Mouse (Mus musculus) 416B (cell line): ENCODE data around the gene Arel1.

Source experiments
- DNase-seq: peaks from one replicate; pipeline ENCODE4 v3.0.0; 2011; ENCODE audit warnings: low read depth

Arel1 gene

DNA sequence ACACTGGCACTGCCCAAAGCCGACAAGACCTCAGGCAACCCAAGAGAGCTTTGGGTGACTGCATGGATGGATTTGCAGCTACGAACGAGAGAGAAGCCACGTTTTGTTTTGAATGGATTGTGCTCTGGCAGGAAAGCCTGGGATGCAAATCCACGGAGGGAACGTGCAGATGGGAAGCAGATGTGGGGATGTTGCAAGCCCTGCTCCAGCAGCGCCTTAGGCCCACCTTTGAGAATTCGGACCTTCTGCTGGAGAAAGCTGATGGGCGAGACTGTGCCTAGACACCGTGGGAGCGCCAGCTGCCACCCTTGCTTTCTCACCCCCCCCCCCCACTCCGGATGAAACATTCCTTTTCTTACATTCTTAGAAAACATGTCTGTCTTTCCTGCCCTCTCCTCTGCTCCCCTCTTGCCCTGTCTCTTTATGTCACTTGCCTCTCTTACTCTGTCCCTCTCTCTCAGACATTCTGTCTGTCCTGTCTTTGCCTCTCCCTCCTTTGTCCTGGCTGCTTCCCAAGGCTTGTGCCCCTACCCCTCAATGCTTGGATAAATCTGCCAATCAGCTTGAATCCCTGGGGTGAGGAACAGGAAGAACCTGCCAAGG is 63.6 kb downstream of the Arel1 start:
- DNase-seq: no peak

DNA sequence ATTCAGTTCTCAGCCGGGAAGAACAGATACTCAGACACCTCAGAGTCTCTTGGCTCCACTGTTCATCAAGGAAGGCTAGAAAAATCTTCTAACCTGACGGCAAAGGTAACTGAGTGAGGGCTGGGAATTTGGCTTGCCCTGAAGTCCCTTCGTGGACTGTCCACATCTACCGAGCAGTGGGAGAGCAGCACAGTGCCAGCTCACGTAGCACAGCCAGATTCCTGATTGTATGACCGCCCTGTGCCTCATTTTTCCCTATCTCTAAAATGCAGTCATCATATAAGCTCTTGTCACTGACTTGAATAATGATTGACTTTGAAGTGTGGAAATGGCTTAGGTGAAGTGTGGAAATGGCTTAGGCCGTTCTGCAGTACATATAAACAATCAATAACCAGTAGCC is 66.3 kb downstream of the Arel1 start:
- DNase-seq: no peak

DNA sequence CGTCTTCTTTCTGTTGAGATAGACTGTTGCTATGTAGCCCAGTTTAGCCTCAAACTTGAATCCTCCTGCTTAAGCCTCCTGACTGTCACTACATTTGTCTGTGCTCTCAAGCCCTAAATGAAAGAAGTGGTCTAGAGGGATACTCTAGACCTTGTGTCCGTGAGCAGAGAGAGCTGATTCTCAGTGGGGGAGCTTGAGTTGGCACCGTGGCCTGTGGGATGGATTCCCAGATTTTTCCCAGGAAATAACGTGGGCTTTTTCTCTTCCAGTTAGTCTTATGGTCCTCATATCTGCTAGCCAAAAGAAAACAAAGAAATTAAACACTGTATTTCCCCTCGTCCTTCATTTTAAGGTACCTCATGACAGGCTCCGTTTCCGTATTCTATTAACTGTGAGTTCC is 70.4 kb downstream of the Arel1 start:
- no peak for DNase-seq

DNA sequence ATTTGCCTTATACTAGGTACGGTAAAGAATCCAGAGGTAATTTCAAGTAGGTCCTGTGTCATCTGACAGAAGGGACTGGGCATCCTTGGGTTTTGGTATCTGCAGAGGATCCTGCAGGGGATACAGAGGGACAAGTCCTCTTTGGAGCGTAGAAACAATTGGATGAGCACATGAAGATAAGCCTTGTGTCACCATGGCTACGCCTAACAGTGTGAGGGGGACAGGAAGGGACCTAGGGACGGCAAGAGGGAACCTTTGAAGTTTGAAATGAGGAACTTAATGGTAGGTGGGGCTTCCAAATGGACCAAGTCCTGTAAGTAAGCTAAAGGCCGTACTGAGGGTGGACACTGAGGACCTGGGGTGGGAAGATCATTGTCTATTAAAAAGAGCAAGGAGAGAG is 73.4 kb downstream of the Arel1 start:
- DNase-seq: no peak

DNA sequence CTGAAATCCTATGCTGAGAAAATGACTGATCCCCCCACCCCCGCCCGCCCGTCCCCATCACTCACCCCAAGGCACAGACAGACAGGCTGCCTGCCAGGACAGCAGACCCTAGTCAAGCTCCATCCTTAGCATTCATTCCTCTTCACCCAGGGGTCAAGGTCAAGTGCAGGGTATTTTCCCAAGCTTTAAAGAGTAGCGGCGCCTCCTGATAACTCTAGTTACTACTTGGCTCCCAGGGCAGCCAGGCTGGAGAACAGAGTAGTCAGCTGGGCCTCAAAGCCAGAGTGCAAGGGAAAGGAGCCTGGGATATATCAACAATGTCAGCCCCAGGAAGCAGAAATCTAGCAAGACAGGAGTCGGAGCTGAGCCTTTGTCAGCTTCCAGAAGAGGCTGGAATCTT is 74.5 kb downstream of the Arel1 start:
- no peak for DNase-seq

DNA sequence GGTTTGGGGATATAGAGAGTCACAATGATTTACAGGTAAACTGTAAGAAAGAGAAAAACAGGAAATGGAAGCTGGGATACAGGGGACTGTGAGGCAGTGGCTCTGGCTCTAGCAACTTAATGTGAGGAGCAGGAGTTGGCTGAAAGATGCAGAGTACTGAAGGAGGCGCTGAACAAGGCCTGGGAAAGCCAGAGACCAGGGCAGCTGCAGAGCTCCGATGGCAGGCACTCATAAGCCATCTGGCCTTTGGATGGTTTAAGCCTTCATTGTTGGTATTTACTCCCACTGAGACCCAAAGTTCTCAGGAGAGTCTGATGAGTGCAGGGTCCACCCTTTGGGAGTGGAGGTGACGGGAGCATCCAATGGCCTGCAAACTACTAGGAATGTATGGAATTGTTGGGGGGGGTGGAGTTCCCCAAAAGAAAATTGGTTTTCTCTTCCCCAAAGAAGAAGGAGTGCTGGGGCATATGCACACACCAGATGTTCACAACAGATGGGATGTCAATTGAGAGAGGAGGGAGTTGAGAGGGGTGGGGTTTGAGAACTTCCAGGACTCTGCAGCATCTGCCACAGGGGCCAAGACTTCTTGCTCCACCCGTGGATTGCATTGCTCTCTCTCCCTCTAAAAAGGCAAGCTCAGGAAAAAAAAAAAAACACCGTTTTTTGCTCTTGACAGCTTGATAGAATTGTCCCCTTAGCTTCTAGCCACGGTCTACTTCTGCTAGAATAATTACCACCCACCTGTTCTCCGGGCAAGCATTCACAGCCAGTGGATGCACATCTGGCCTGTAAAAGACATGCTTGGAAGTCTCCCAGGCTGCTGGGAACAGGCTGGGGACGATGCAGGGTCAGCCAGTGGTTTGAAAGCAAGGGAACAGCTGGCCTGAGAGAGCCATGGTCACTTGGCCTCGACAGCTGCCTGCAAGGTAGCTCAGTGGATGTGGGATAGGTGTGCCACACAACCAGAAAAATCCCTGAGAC is 76.8 kb downstream of the Arel1 start:
- DNase-seq: no peak

DNA sequence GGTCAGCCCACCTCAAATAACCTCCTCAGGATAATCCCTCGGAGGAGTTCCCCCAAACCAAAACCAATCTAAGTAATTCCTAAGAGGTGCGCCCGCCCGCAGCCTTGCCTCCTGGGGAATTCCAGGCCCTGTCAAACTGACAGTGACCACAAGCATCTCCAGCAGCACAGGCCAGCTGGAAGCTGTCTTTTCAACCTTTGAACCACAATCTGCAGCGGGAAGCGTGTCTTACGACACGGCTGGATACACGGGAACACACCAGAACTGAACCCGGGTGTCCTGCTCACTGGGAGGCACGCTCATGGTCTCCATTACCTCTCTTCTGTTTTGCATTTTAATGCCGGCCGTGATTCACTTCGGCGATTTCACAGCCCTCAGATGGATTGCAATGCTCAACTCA is 80.4 kb downstream of the Arel1 start:
- DNase-seq: no peak

DNA sequence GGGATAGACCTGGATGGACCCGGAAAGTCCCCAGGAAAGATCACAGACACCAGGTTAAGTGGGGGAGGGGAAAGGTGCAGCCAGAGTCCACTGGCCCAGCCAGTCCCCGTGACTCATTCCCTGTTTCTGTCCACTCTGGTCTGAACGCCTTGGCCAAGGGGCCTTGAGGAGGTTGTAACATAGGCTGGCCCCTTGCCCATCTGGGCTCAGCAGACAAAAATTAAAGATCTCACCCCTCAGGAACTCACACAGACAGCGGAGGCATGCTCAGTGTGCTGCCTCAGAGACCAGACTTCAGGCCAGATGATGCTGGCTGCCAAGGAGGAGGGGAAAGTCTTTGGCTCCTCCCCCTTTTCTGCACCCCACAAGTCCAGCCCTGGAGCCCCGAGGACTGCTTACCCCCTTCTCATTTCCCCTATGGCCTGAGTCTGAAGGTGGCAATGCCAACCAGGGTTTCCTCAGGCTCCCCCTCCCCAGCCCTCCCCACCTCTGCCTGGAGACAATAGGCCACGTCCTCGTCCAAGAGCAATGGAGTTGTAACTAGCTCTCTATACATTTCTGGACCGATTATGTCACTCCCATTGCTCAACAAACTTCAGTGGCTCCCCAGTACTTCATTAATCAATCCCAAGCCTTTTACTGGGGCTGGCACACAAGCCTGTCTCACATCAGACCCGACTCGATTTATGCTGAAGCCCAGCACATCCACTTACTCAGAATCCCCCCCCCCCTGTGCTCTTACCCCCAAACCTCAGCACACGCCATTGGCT is 85.4 kb downstream of the Arel1 start:
- no peak for DNase-seq

DNA sequence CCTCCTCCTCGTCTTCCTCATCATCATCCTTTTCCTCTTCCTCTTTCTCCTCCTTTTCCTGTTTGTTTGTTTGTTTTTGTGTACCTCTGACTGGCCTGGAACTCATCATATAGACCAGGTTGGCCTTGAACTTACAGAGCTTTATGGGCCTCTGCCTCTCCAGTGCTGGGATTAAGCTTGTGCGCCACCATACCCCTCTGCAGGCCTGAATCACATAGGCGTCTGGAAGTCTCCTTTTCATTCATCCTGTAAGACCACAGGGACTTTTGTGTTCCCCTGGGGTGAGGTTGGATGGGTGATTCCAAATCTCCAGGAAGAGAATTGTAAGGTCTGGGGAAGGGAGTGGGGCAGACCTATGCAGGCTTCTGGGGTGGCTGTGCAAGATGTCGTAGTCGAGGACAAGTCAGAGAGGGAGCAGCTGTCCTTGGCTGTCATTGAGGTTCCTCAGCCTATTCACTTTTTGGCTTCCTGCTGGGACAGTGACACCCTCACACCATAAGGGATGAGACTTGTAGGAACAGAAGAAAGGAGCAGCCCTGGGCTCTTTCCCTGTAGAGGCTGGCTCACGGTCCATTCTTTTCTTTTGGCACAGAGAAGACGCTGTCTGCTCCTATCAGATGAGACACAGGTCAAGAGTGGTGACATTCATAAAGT is 86.2 kb downstream of the Arel1 start:
- DNase-seq: peak; percentile 19

DNA sequence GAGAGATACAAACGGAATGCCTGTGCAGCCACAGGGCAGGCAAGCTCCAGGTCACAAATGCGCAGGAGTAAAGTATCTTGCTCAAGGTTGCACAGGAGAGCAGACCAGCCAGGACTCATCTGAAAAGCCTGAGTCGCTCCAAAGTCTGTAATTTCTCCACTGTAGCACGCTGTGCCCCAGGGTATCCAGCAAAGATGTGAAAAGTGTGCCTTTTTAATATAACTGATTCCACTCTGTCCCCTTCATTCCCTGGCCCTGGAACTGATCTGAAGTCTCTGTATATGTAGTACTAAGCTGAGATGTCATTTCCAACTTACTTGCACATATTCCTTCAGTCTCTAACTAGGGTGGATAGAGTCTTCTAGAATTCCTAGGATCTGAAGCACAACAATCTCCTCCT is 87.9 kb downstream of the Arel1 start:
- DNase-seq: no peak

DNA sequence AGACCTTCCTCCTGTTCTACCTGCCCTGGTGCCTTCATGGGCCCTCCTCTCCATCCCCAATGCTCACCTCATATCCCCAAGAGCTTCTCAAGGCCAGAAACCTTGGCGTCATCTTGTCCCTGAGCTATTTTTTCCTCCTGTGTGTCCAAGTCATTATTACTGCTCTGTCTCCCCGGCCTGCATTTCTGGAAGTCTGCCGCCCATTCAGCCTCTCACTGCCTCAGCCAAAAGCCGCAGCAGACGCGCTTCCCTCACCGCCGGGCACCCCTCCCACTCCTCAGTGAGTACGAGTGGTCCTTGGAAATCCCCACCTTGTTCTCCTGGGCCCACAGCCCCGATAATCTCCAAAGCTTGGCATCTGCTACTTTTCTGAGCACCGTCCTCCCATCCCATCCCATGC is 90.6 kb downstream of the Arel1 start:
- no peak for DNase-seq

DNA sequence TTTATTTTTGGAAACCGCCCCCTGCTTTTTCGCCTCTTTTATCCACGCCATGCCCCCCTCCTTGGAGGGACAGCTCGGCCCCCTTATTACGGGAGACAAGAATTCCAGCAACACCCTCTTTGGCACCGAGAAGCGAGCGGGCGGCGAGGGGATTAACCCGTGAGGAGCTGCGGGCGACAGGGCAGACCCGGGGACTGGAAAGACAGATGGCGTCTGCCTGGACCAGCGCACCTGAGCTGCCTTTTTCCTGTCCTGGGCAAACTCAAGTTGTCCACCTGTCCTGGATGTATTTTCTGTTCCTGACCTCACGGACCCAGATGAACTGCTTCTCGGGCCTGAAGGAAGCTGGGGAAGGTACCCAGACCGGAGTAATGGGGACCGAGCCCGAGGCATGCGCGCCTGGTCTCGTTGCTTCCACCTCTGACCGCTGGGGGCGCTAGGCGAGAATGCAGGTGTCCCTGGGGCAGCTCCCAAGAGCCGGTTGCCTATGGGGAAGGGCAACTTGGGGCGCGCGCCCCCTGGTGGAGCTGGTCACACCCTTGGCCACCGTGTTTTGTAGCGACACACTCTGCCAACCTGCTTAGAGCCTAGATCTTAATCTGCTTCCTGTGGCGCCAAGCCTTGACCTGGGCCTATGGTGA is 94.1 kb downstream of the Arel1 start, which contains the start of gene Ltbp2:
Ltbp2 (minus strand) TSS at position 52 of the 641 bp plus-strand sequence.
- peak; percentile 50 for DNase-seq

DNA sequence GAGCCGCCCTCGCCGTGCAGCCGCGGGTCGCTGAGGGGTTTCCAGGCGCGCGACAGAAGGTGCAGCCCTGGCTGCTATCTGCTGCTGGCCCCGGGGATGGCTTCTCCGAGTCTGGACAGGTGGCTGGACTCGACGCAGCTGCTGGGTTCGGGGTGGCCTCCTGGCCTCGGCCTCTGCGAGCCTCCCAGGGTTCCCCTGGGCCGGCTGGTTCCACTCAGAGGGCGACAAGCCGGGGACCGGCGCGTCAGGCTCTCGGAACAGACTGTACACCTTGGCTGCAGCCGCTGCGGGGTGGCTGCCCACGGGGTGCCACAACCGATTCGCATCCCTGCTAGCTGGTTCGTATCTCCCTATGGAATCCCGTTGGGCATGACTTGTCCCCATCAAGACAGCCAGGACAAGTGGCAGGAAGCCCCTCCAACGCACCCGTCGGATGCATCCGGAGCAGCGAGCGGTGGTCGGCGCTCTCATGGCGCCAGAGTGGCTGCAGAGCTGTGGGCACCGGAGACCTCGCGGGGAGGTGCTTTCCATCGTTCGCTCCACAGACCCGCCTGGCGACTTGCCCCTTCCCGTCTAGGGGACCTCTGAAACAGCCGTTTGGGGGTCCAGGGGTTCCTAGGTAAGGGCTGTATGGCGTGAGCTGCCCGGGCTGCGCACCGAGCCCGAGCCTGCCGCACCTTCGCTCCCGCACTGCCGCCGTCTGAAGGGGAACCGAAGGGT is 94.8 kb downstream of the Arel1 start:
- DNase-seq: no peak

DNA sequence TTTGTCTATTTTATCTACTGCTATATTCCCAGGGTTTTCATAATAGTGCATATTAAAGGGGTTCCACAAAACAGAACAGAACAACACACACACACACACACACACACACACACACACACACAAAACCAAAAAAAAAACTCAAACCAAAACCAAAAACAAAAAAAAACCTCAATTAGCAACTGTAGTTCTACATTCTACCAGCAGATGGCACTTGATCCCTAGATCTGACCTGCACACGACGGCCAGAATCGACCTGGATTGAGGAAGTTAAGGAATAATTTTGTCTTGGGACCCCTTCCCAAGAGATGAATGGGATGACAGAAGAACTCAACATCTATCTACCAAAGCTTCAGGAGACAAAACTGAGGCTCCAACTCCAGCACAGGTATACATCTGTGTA is 97.3 kb downstream of the Arel1 start:
- DNase-seq: peak; percentile 65

DNA sequence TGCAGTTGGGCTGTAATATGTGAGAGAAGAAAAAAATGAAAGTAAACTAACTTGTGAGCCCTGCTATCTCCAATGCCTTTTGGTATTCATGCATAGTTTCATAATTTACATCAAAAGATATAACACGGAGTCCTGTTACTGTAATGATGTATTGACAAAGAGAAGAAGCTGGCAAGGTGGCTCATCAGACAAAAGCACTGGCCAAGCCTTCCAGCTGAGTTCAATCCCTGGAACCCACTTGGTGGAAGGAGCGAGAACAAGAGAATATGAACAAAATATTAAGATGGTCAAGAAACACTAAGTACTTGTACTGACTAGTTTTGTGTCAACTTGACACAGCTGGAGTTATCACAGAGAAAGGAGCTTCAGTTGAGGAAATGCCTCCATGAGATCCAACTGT is 98.4 kb downstream of the Arel1 start:
- no peak for DNase-seq
